Mouse (Mus musculus) cerebellum, adult 11-12 months (tissue): Measurements from ENCODE around the gene Lrmp.

Experiments used
- DNase-seq: peaks from one replicate; pipeline ENCODE4 v3.0.0; 2022

The Lrmp gene

GRCm38 (mm10) chr6:145210056-145210680 is 94.7 kb downstream of the Lrmp start:
- DNase-seq, result peak; percentile 55

GRCm38 (mm10) chr6:145210816-145211338 is 95.4 kb downstream of the Lrmp start, which contains the start of the genes Casc1 and Etfrf1:
Gene Casc1, minus strand, starts transcription at chr6:145211005.
Gene Etfrf1, plus strand, starts transcription at chr6:145211134.
- peak; percentile 100 for DNase-seq

GRCm38 (mm10) chr6:145211376-145212305 is 96.2 kb downstream of the Lrmp start:
- no peak for DNase-seq

- DNase-seq, result no peak
Observed at GRCm38 (mm10) chr6:145213916-145214315, 98.5 kb downstream of the Lrmp start.

GRCm38 (mm10) chr6:145215826-145216225 is 100.4 kb downstream of the Lrmp start:
- no peak for DNase-seq

GRCm38 (mm10) chr6:145224246-145224645 is 108.8 kb downstream of the Lrmp start:
- DNase-seq, result no peak
